Mouse (Mus musculus): Measurements from ENCODE around the gene Rbfox3.

DNA sequence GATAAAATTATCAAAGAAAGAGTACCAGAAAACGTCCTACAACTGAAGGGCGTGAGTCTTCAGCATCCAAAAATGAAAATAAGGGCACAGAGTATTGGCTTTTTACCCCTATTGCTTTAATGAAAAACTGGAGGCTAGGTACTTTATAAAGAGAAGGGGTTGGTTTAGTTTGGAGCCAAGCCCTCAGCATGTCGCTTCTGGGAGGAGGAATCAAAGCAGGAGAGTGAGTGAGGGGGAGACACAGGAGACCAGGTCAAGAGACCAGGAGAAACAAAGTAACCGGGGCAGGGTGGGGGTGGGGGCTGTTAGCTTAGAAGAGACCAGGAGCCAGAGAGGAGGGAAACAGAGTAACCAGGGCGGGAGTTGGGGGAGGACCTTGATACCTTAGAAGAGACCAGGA is 29.9 kb upstream of the Rbfox3 start:
- TF ChIP-seq USF1 (IDR thresholded peaks at IDR 0.05; ENCODE audit: low read depth, low read length) (no peak), CTCF (conservative IDR thresholded peaks at IDR 0.05 in 1 of 2, IDR thresholded peaks at IDR 0.05 in 1 of 2; ENCODE audit: low read depth in 2 of 2, low read length in 2 of 2) (no peak), MEF2A (IDR thresholded peaks at IDR 0.05; ENCODE audit: borderline replicate concordance, low read depth, low read length) (no peak), E2F4 (IDR thresholded peaks at IDR 0.05; ENCODE audit: insufficient replicate concordance, low read depth, low read length) (no peak), HCFC1 (IDR thresholded peaks at IDR 0.05; ENCODE audit: low read depth, low read length) (no peak), POLR2A (IDR thresholded peaks at IDR 0.05; ENCODE audit: low read depth, low read length) (no peak), POLR2AphosphoS2 (IDR thresholded peaks at IDR 0.05; ENCODE audit: low read depth, low read length) (no peak), PAX5 (IDR thresholded peaks at IDR 0.05; ENCODE audit: low read length) (no peak)

Data from CH12.LX (cell line).